Mouse (Mus musculus): ENCODE measurements around the gene Slc9a9. TPM values are rescaled to one million over a fixed set of nuclear protein-coding genes. Genes with fewer than 3 reads are reported as not detected.

The Slc9a9 gene
- polyA plus RNA-seq, 1 experiment from 2014 or later, result 6.7 TPM

DNA sequence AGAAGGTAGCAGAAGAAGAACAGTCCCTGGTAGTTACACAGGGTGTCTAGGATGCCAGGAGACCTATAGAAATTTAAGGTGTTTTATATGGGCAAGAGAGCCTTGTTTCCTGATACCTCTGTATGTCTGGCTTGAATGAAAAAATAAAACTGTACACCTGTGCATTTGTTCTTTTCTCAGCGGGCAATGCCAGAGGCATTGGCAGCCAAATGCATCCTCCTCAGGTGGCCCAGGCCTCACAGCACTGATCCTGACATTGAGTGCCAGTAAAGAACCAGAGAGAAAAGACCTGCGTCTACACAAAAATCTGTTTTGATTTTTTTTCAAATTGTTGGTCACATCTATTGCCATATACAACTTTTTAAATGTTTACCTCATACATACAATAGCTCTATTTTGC lies 121.3 kb downstream of the Slc9a9 start:
- no peak overlapping the region for H3K9ac ChIP-seq (replicated peaks; ENCODE audit: low read length)
- H3K4me3 ChIP-seq (replicated peaks; ENCODE audit: low read depth, low read length), result no peak overlapping the region
- ATAC-seq (ENCODE audit: low FRiP score, low TSS enrichment) (no peak), DNase-seq (no peak)
- H3K27ac ChIP-seq (replicated peaks; ENCODE audit: low read depth, low read length), result no peak overlapping the region
- no peaks in the 10 kb centered on the region for H3K36me3 ChIP-seq (ENCODE audit: control insufficient read depth, insufficient read depth, low read length)
- H3K4me1 ChIP-seq (ENCODE audit: control insufficient read depth, insufficient read depth, low read length), result no peaks in the 10 kb centered on the region
- no peaks in the 10 kb centered on the region for H3K9me3 ChIP-seq (ENCODE audit: control insufficient read depth, low read length)
- no peak overlapping the region for H3K4me2 ChIP-seq (ENCODE audit: low read length)
- no peaks in the 10 kb centered on the region for H3K27me3 ChIP-seq (ENCODE audit: control insufficient read depth, insufficient read depth, low read length)
- 92% methylated on average over 2 of the region's 2 CpGs for WGBS

DNA sequence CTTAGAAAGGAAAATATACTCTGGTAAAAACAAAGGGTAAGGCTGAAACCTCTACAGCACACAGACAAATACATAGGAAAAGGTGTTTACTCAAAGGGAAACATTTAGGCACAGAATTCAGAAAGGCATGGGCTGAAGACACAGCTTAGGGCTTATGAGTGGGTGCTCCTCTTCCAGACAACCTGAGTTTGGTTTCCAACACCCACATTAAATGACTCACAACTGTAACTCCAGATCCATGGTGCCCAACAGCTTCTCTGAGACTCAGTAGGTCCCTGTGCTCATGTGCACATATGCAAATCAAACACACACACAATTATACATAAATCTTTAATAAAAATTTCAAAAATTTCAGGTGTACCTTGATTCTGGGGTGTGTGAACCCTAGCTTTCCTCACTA lies 133.4 kb downstream of the Slc9a9 start:
- Histone ChIP-seq H3K27me3 (ENCODE audit: control insufficient read depth, insufficient read depth, low read length) (no peaks in the 10 kb centered on the region), H3K9me3 (ENCODE audit: control insufficient read depth, low read length) (no peaks in the 10 kb centered on the region), H3K36me3 (ENCODE audit: control insufficient read depth, insufficient read depth, low read length) (no peaks in the 10 kb centered on the region), H3K4me3 (replicated peaks; ENCODE audit: low read depth, low read length) (no peak overlapping the region), H3K27ac (replicated peaks; ENCODE audit: low read depth, low read length) (no peak overlapping the region), H3K4me1 (ENCODE audit: control insufficient read depth, insufficient read depth, low read length) (no peaks in the 10 kb centered on the region), H3K9ac (replicated peaks; ENCODE audit: low read length) (no peak overlapping the region), H3K4me2 (ENCODE audit: low read length) (no peak overlapping the region)
- DNase-seq (no peak), ATAC-seq (ENCODE audit: low FRiP score, low TSS enrichment) (no peak)

DNA sequence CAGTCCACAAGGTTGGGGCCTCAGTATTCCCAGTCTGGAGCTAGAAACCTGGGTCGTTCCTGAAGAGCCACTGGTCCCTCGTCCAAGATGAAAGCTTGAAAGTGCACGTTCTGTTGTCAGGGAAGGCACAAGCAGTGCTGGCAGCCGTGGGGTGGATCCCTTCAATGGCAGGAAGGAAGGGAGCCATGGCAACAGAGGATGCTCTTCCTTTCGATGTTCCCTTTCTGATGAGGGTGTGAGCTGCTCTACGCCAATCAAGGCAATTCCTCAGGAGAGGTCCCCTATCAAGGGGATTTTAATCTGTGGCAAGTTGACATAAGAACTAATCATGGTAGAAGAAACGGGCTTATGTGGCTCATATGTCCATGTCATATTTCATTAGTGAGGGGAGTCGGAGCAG lies 135.8 kb downstream of the Slc9a9 start:
- no peak overlapping the region for H3K4me3 ChIP-seq (replicated peaks; ENCODE audit: low read depth, low read length)
- H3K36me3 ChIP-seq (ENCODE audit: control insufficient read depth, insufficient read depth, low read length), result no peaks in the 10 kb centered on the region
- H3K9me3 ChIP-seq (ENCODE audit: control insufficient read depth, low read length), result no peaks in the 10 kb centered on the region
- 52% methylated on average over 8 of the region's 8 CpGs for WGBS
- H3K4me2 ChIP-seq (ENCODE audit: low read length), result no peak overlapping the region
- H3K9ac ChIP-seq (replicated peaks; ENCODE audit: low read length), result no peak overlapping the region
- no peaks in the 10 kb centered on the region for H3K4me1 ChIP-seq (ENCODE audit: control insufficient read depth, insufficient read depth, low read length)
- H3K27me3 ChIP-seq (ENCODE audit: control insufficient read depth, insufficient read depth, low read length), result no peaks in the 10 kb centered on the region
- DNase-seq (no peak), ATAC-seq (ENCODE audit: low FRiP score, low TSS enrichment) (no peak)
- H3K27ac ChIP-seq (replicated peaks; ENCODE audit: low read depth, low read length), result no peak overlapping the region

DNA sequence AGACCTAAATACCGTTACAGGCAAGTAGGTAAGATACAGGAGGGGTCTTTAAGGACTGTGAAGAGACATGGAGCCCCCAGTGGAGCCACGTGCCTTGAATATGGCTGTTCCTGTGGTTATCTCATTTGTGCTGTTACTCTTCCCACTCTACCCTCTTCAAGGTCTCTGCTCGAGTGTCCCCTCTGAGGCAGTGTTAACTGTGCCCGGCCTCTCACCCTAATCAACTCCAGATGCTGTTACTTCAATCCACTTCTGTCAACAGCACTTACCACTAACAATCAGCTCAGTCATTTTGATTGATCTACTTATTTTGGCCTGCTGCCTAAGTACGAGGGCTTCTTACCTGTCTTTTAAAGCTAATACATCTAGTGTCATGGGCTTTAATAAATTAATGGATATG lies 145.8 kb downstream of the Slc9a9 start:
- H3K27me3 ChIP-seq (ENCODE audit: control insufficient read depth, insufficient read depth, low read length), result no peaks in the 10 kb centered on the region
- no peak overlapping the region for H3K4me2 ChIP-seq (ENCODE audit: low read length)
- DNase-seq (no peak), ATAC-seq (ENCODE audit: low FRiP score, low TSS enrichment) (no peak)
- no peak overlapping the region for H3K4me3 ChIP-seq (replicated peaks; ENCODE audit: low read depth, low read length)
- H3K9ac ChIP-seq (replicated peaks; ENCODE audit: low read length), result no peak overlapping the region
- WGBS, result 87% methylated on average over 5 of the region's 5 CpGs
- H3K4me1 ChIP-seq (ENCODE audit: control insufficient read depth, insufficient read depth, low read length), result no peaks in the 10 kb centered on the region
- H3K9me3 ChIP-seq (ENCODE audit: control insufficient read depth, low read length), result no peaks in the 10 kb centered on the region
- H3K36me3 ChIP-seq (ENCODE audit: control insufficient read depth, insufficient read depth, low read length), result no peaks in the 10 kb centered on the region
- no peak overlapping the region for H3K27ac ChIP-seq (replicated peaks; ENCODE audit: low read depth, low read length)

DNA sequence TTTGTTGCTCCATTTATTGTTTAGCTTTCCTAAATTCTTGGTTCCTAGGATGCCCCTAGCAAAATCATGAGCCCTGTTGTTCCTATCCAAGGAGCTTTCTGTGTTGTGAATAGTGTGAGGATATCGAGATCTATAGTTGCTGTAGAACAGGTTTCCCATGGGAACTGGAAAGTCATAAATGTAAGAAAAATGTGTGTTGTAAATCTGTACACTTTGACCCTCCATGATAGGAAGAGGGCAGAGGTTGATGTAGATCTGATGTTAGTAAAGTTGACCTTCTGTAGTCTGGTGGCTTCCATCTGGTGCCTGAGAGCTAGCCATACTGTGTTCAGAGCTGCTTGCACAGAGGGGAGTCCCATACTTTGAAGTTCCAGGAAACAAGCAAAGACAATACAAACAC lies 151.6 kb downstream of the Slc9a9 start:
- ATAC-seq (ENCODE audit: low FRiP score, low TSS enrichment), result no peak
- H3K4me3 ChIP-seq (replicated peaks; ENCODE audit: low read depth, low read length), result no peak overlapping the region
- no peak overlapping the region for H3K9ac ChIP-seq (replicated peaks; ENCODE audit: low read length)
- no peaks in the 10 kb centered on the region for H3K4me1 ChIP-seq (ENCODE audit: control insufficient read depth, insufficient read depth, low read length)
- H3K9me3 ChIP-seq (ENCODE audit: control insufficient read depth, low read length), result no peaks in the 10 kb centered on the region
- 87% methylated on average over 1 of the region's 1 CpGs for WGBS
- no peak for DNase-seq
- no peak overlapping the region for H3K4me2 ChIP-seq (ENCODE audit: low read length)
- H3K36me3 ChIP-seq (ENCODE audit: control insufficient read depth, insufficient read depth, low read length), result no peaks in the 10 kb centered on the region
- H3K27me3 ChIP-seq (ENCODE audit: control insufficient read depth, insufficient read depth, low read length), result no peaks in the 10 kb centered on the region
- no peak overlapping the region for H3K27ac ChIP-seq (replicated peaks; ENCODE audit: low read depth, low read length)

DNA sequence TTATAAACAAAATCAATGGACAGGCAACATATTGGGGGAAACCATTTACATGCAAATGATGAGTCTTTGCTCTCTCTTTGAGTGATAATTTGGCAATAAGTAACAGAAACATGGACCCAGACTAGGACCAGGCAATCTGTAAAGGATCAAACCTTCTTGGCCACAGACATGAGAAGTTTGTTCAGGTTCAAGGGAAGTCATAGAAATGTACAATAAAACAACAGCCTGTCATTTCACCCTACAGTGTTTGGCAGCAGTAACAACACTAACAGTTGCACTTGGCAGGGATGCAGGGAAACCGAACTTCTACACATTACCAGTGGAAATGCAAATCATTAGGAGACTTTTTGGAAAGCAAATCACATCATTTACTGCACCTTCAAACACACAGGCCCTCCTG lies 164.1 kb downstream of the Slc9a9 start:
- Histone ChIP-seq H3K4me1 (ENCODE audit: control insufficient read depth, insufficient read depth, low read length) (peaks cover 7% of the 10 kb centered on the region), H3K9ac (replicated peaks; ENCODE audit: low read length) (no peak overlapping the region), H3K36me3 (ENCODE audit: control insufficient read depth, insufficient read depth, low read length) (no peaks in the 10 kb centered on the region), H3K27me3 (ENCODE audit: control insufficient read depth, insufficient read depth, low read length) (no peaks in the 10 kb centered on the region), H3K27ac (replicated peaks; ENCODE audit: low read depth, low read length) (no peak overlapping the region), H3K4me3 (replicated peaks; ENCODE audit: low read depth, low read length) (no peak overlapping the region), H3K9me3 (ENCODE audit: control insufficient read depth, low read length) (no peaks in the 10 kb centered on the region), H3K4me2 (ENCODE audit: low read length) (no peak overlapping the region)
- WGBS, result 88% methylated on average over 1 of the region's 1 CpGs
- ATAC-seq (ENCODE audit: low FRiP score, low TSS enrichment), result no peak
- no peak for DNase-seq

DNA sequence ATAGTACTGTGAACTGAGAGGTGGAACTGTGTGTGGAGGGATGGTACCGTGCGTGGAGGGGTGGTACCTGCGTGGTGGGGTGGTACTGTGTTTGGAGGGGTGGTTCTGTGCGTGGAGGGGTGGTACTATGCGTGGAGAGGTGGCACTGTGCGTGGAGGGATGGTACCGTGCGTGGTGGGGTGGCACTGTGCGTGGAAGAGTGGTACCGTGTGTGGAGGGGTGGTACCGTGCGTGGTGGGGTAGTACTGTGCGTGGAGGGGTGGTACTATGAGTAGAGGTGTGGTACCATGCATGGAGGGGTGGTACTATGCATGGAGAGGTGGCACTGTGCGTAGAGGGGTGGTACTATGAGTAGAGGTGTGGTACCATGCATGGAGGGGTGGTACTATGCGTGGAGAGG lies 167.7 kb downstream of the Slc9a9 start:
- H3K4me3 ChIP-seq (replicated peaks; ENCODE audit: low read depth, low read length), result no peak overlapping the region
- H3K27me3 ChIP-seq (ENCODE audit: control insufficient read depth, insufficient read depth, low read length), result no peaks in the 10 kb centered on the region
- H3K4me1 ChIP-seq (ENCODE audit: control insufficient read depth, insufficient read depth, low read length), result peaks cover 15% of the 10 kb centered on the region
- no peak for DNase-seq
- H3K9me3 ChIP-seq (ENCODE audit: control insufficient read depth, low read length), result no peaks in the 10 kb centered on the region
- no peak overlapping the region for H3K9ac ChIP-seq (replicated peaks; ENCODE audit: low read length)
- no peak overlapping the region for H3K27ac ChIP-seq (replicated peaks; ENCODE audit: low read depth, low read length)
- ATAC-seq (ENCODE audit: low FRiP score, low TSS enrichment), result no peak; the same call in 1 of the 2 replicates
- 96% methylated on average over 15 of the region's 15 CpGs for WGBS
- no peaks in the 10 kb centered on the region for H3K36me3 ChIP-seq (ENCODE audit: control insufficient read depth, insufficient read depth, low read length)
- no peak overlapping the region for H3K4me2 ChIP-seq (ENCODE audit: low read length)

DNA sequence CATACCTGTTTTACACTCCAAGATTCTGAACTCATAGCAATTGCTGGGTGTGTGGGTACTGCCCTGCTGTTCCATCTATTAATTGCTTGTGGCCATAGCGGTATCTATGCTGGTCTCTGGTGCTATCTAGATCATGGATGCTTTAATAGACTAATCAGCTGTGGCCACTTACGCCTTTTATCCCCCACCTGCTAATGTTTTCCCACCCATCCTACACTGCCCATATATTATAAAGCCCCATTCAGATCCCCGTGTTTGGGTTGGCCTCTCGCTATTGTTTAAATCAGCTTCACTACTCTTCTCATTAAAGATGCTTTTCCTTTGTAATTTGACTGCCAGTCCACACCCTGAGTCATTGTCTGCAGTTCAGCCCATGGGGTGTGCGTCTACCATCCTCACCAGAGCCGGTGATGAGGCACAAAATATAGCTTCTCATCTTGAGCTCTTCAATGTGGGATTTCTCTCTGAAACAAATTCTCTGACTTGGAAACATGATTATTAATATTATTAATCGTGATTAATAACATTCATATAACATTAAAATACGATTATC lies 168.8 kb downstream of the Slc9a9 start:
- Histone ChIP-seq H3K9me3 (ENCODE audit: control insufficient read depth, low read length) (no peaks in the 10 kb centered on the region), H3K36me3 (ENCODE audit: control insufficient read depth, insufficient read depth, low read length) (no peaks in the 10 kb centered on the region), H3K27me3 (ENCODE audit: control insufficient read depth, insufficient read depth, low read length) (no peaks in the 10 kb centered on the region), H3K4me2 (ENCODE audit: low read length) (no peak overlapping the region), H3K4me3 (replicated peaks; ENCODE audit: low read depth, low read length) (no peak overlapping the region), H3K4me1 (ENCODE audit: control insufficient read depth, insufficient read depth, low read length) (peaks cover 15% of the 10 kb centered on the region), H3K9ac (replicated peaks; ENCODE audit: low read length) (no peak overlapping the region), H3K27ac (replicated peaks; ENCODE audit: low read depth, low read length) (peak overlapping the region; percentile 64; the same call in 1 of the 2 replicates)
- DNase-seq (peak; percentile 28), ATAC-seq (ENCODE audit: low FRiP score, low TSS enrichment) (peak; percentile 43; the same call in 1 of the 2 replicates)
- WGBS, result 45% methylated on average over 8 of the region's 8 CpGs

DNA sequence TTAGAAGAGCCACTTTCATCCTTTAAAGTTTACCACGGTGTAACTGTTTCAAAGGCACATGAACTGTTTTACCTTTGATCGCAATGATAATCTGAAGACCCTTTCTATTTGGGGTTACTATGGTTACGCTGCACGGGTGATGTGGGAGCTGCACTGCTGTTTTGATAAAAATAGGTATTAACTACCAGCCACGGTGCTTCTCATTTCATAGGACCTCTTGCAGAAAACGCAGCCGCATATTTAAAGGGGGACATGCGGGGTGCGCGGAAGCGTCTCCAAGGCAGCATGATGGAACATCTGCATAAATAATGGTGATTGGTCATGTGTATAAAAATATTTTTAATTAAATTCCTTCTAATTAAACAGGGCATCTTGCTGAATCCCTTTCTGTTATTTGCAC lies 169.5 kb downstream of the Slc9a9 start:
- no peak overlapping the region for H3K27ac ChIP-seq (replicated peaks; ENCODE audit: low read depth, low read length)
- WGBS, result 24% methylated on average over 11 of the region's 11 CpGs
- H3K9ac ChIP-seq (replicated peaks; ENCODE audit: low read length), result no peak overlapping the region
- no peaks in the 10 kb centered on the region for H3K27me3 ChIP-seq (ENCODE audit: control insufficient read depth, insufficient read depth, low read length)
- H3K4me3 ChIP-seq (replicated peaks; ENCODE audit: low read depth, low read length), result no peak overlapping the region
- H3K9me3 ChIP-seq (ENCODE audit: control insufficient read depth, low read length), result no peaks in the 10 kb centered on the region
- peak overlapping the region; percentile 33; the same call in 1 of the 2 replicates for H3K4me2 ChIP-seq (ENCODE audit: low read length)
- peaks cover 15% of the 10 kb centered on the region for H3K4me1 ChIP-seq (ENCODE audit: control insufficient read depth, insufficient read depth, low read length)
- peak; percentile 73 for DNase-seq
- no peaks in the 10 kb centered on the region for H3K36me3 ChIP-seq (ENCODE audit: control insufficient read depth, insufficient read depth, low read length)
- peak; percentile 36; the same call in 1 of the 2 replicates for ATAC-seq (ENCODE audit: low FRiP score, low TSS enrichment)

All from midbrain, embryonic 14.5 days (tissue).